Mouse (Mus musculus): ENCODE data around the gene Bbs10. TPM values are rescaled to one million over a fixed set of nuclear protein-coding genes. Genes with fewer than 3 reads are reported as not detected.
A peak's percentile ranks its signal among the peaks of the same experiment; 100 is the strongest.

Bbs10 gene
- polyA plus RNA-seq (2012), result 0.65 and 0.94 TPM in 2 replicates

- no peak for TF ChIP-seq GATA1 (IDR thresholded peaks at IDR 0.05; ENCODE audit: low read length)
These were observed at the start of gene Bbs10 for GRCm38 (mm10) chr10:111298140-111299098. Bbs10 (plus strand) TSS chr10:111298679.

GRCm38 (mm10) chr10:111250192-111250591, 48.3 kb upstream of the Bbs10 start:
- peak; percentile 18 for TF ChIP-seq GATA1 (IDR thresholded peaks at IDR 0.05; ENCODE audit: low read length)

- TF ChIP-seq GATA1 (IDR thresholded peaks at IDR 0.05; ENCODE audit: low read length), result no peak
These were observed 46.8 kb upstream of the Bbs10 start for GRCm38 (mm10) chr10:111251666-111252065.

GRCm38 (mm10) chr10:111255228-111255627, 43.3 kb upstream of the Bbs10 start:
- no peak for TF ChIP-seq GATA1 (IDR thresholded peaks at IDR 0.05; ENCODE audit: low read length)

GRCm38 (mm10) chr10:111256156-111256555, 42.3 kb upstream of the Bbs10 start:
- no peak for TF ChIP-seq GATA1 (IDR thresholded peaks at IDR 0.05; ENCODE audit: low read length)

- no peak for TF ChIP-seq GATA1 (IDR thresholded peaks at IDR 0.05; ENCODE audit: low read length)
These were observed 41.1 kb upstream of the Bbs10 start for GRCm38 (mm10) chr10:111257358-111257757.

- no peak for TF ChIP-seq GATA1 (IDR thresholded peaks at IDR 0.05; ENCODE audit: low read length)
These were observed 40.2 kb upstream of the Bbs10 start for GRCm38 (mm10) chr10:111258256-111258655.

GRCm38 (mm10) chr10:111271687-111272086, 26.8 kb upstream of the Bbs10 start:
- TF ChIP-seq GATA1 (IDR thresholded peaks at IDR 0.05; ENCODE audit: low read length), result no peak

- TF ChIP-seq GATA1 (IDR thresholded peaks at IDR 0.05; ENCODE audit: low read length), result no peak
These were observed 25.6 kb upstream of the Bbs10 start for GRCm38 (mm10) chr10:111272905-111273304.

- TF ChIP-seq GATA1 (IDR thresholded peaks at IDR 0.05; ENCODE audit: low read length), result no peak
These were observed 24.9 kb upstream of the Bbs10 start for GRCm38 (mm10) chr10:111273463-111274088.

GRCm38 (mm10) chr10:111275822-111276221, 22.7 kb upstream of the Bbs10 start:
- no peak for TF ChIP-seq GATA1 (IDR thresholded peaks at IDR 0.05; ENCODE audit: low read length)

- no peak for TF ChIP-seq GATA1 (IDR thresholded peaks at IDR 0.05; ENCODE audit: low read length)
These were observed 848 bp upstream of the Bbs10 start for GRCm38 (mm10) chr10:111297631-111298030.

- TF ChIP-seq GATA1 (IDR thresholded peaks at IDR 0.05; ENCODE audit: low read length), result no peak
These were observed 1.1 kb downstream of the Bbs10 start for GRCm38 (mm10) chr10:111299591-111299990.

GRCm38 (mm10) chr10:111301041-111301440, 2.6 kb downstream of the Bbs10 start:
- TF ChIP-seq GATA1 (IDR thresholded peaks at IDR 0.05; ENCODE audit: low read length), result no peak

- no peak for TF ChIP-seq GATA1 (IDR thresholded peaks at IDR 0.05; ENCODE audit: low read length)
These were observed 4.0 kb downstream of the Bbs10 start for GRCm38 (mm10) chr10:111302486-111302885.

- no peak for TF ChIP-seq GATA1 (IDR thresholded peaks at IDR 0.05; ENCODE audit: low read length)
These were observed 10.5 kb downstream of the Bbs10 start for GRCm38 (mm10) chr10:111308850-111309501.
